36 mouse cellular contexts compared by ENCODE assay signal in the genomic region with DNA sequence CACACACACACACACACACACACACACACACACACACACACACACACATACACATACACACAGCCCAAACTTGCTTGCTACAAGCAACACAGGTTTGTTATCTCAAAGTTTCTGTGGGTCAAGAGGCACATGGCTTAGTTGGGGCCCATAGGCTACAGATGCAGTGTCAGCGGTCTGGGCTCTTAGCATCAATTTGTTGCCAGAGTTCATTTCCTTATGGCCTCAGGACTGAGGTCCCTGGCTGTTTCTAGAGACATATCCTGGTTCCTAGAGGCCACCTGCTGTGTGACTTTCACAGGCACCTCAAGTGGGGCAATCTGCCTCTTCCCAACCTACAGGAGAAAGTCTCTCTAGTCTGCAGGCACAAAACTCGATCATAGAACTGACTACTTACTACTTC. TPM values are rescaled to one million over a fixed set of nuclear protein-coding genes. Genes with fewer than 3 reads are reported as not detected.
"Had no signal": no experiment of that assay in that cellular context is flagged by ENCODE, and none has a peak within 500 bp of the region (broad histone marks: within the 10 kb centered on the region; RNA-seq: fewer than 3 reads in every experiment).

No protein-coding gene starts in this region.

- H3K27ac ChIP-seq: heart, adult 2 months; heart, embryonic 13.5 days; heart, embryonic 15.5 days; hindbrain, embryonic 13.5 days; hindbrain, embryonic 15.5 days; hindbrain, postnatal 0 days; left cerebral cortex, adult 2 months; limb, embryonic 10.5 days; limb, embryonic 12.5 days; liver, embryonic 13.5 days; liver, embryonic 15.5 days had no signal

- ATAC-seq: hindbrain, postnatal 0 days had no signal

- H3K36me3 ChIP-seq: heart, embryonic 13.5 days; heart, embryonic 15.5 days; hindbrain, embryonic 13.5 days; hindbrain, embryonic 15.5 days; limb, embryonic 10.5 days; limb, embryonic 12.5 days; liver, embryonic 13.5 days; liver, embryonic 15.5 days had no signal

- DNase-seq: gastrocnemius, postnatal 14 days; gastrocnemius, postnatal 36 days; heart, adult 11 months; heart, adult 2 months; heart, postnatal 14 days; heart, postnatal 36 days; kidney, adult 18-20 months; kidney, adult 8-10 months; kidney, postnatal 10 days; kidney, postnatal 25 days; kidney, postnatal 4 days; liver; liver, embryonic 13.5 days had no signal

- H3K27me3 ChIP-seq: heart, embryonic 13.5 days; heart, embryonic 15.5 days; hindbrain, embryonic 13.5 days; hindbrain, embryonic 15.5 days; limb, embryonic 12.5 days; liver, embryonic 13.5 days; liver, embryonic 15.5 days had no signal

- H3K4me1 ChIP-seq: heart, embryonic 15.5 days had no signal

- H3K9me3 ChIP-seq: heart, embryonic 15.5 days; hindbrain, embryonic 13.5 days; hindbrain, embryonic 15.5 days; liver, embryonic 13.5 days; liver, embryonic 15.5 days had no signal

- H3K9ac ChIP-seq: heart, embryonic 13.5 days; heart, embryonic 15.5 days; hindbrain, embryonic 13.5 days; hindbrain, embryonic 15.5 days; limb, embryonic 12.5 days; liver, embryonic 13.5 days; liver, embryonic 15.5 days had no signal

- H3K4me2 ChIP-seq: heart, embryonic 11.5 days; heart, embryonic 13.5 days; heart, embryonic 15.5 days; hindbrain, embryonic 13.5 days; hindbrain, embryonic 15.5 days; limb, embryonic 12.5 days; liver, embryonic 13.5 days; liver, embryonic 15.5 days had no signal

- H3K4me3 ChIP-seq: heart, adult 2 months; heart, embryonic 13.5 days; heart, embryonic 15.5 days; hindbrain, embryonic 13.5 days; hindbrain, embryonic 15.5 days; left cerebral cortex, adult 2 months; limb, embryonic 10.5 days; limb, embryonic 12.5 days; liver, embryonic 13.5 days; liver, embryonic 15.5 days had no signal

RNA-seq across cellular contexts. Expression of gene Reg4, which starts 27.4 kb away (rescaled TPM):
- total RNA-seq: gastrocnemius, adult 18-20 months; gastrocnemius, adult 8-10 months; gastrocnemius, postnatal 14 days; gastrocnemius, postnatal 36 days; heart, adult 2 months; heart, postnatal 14 days; heart, postnatal 36 days; hematopoietic stem cell, adult 5-6 weeks; hindbrain, postnatal 0 days; layer of hippocampus, postnatal 10 days; layer of hippocampus, postnatal 25 days; left cerebral cortex, adult 2 months; left cerebral cortex, postnatal 14 days; left cerebral cortex, postnatal 36 days had no signal
- polyA plus RNA-seq: frontal cortex, adult 2 months; gonadal fat pad, adult 2 months; heart, adult 2 months; heart, embryonic 11.5 days; heart, embryonic 13.5 days; heart, embryonic 15.5 days; heart, postnatal 0 days; hindbrain, embryonic 11.5 days; hindbrain, embryonic 13.5 days; hindbrain, embryonic 15.5 days; kidney, embryonic 14.5 days; limb, embryonic 10.5 days; limb, embryonic 12.5 days; limb, embryonic 14.5 days; liver, embryonic 13.5 days; liver, embryonic 15.5 days had no signal
